Mouse (Mus musculus) MEL (cell line): ENCODE results near the gene Ddx1. TPM values are rescaled to one million over a fixed set of nuclear protein-coding genes. Genes with fewer than 3 reads are reported as not detected.
A peak's percentile ranks its signal among the peaks of the same experiment; 100 is the strongest.

Source experiments
- DNase-seq: peaks from one replicate; pipeline ENCODE4 v3.0.0; 2011; ENCODE audit warnings: low read depth, low spot score
- H3K27ac ChIP-seq: 2 replicates; pipeline ENCODE4 v1.5.1; 2012; ENCODE audit warnings: low read depth, mild to moderate bottlenecking, control low read depth, low read length, moderate library complexity; ENCODE audit not compliant: control insufficient read depth
- H3K27me3 ChIP-seq, 2 experiments: fragments of 150-350 bp in 1 of 2; sonication (generic) in 1 of 2; 2 replicates each; pipeline ENCODE4 v1.6.1; 2012; ENCODE audit warnings: low read length in 2 of 2, mild to moderate bottlenecking in 2 of 2, improper control_type of control experiment in 1 of 2, moderate library complexity in 1 of 2; ENCODE audit not compliant: insufficient read depth in 2 of 2, control insufficient read depth in 1 of 2
- H3K36me3 ChIP-seq, 2 experiments: 2 replicates each; pipeline ENCODE4 v1.6.1; 2012 to 2014; ENCODE audit warnings: low read length in 2 of 2, improper control_type of control experiment in 1 of 2, inconsistent platforms in 1 of 2, mild to moderate bottlenecking in 1 of 2; ENCODE audit not compliant: insufficient read depth in 2 of 2, control insufficient read depth in 1 of 2
- H3K4me1 ChIP-seq, 2 experiments: fragments of 150-350 bp in 1 of 2; sonication (generic) in 1 of 2; 2 replicates each; pipeline ENCODE4 v1.6.1; 2012; ENCODE audit warnings: low read length in 2 of 2, improper control_type of control experiment in 1 of 2, mild to moderate bottlenecking in 1 of 2; ENCODE audit not compliant: insufficient read depth in 2 of 2, control insufficient read depth in 1 of 2
- H3K4me3 ChIP-seq, 2 experiments: fragments of 150-350 bp in 1 of 2; sonication (generic) in 1 of 2; 2 replicates each; pipeline ENCODE4 v1.5.1; 2012; ENCODE audit warnings: low read depth in 2 of 2, low read length in 2 of 2, mild to moderate bottlenecking in 2 of 2, moderate library complexity in 2 of 2, control low read depth in 1 of 2, improper control_type of control experiment in 1 of 2; ENCODE audit not compliant: control insufficient read depth in 1 of 2, insufficient read depth in 1 of 2
- H3K79me2 ChIP-seq: 2 replicates; pipeline ENCODE4 v1.6.1; 2012; ENCODE audit warnings: mild to moderate bottlenecking, low read length, moderate library complexity; ENCODE audit not compliant: control insufficient read depth, poor library complexity, insufficient read depth
- H3K9ac ChIP-seq: 2 replicates; pipeline ENCODE4 v1.6.1; 2012; ENCODE audit warnings: low read depth, mild to moderate bottlenecking, control low read depth, low read length, moderate library complexity; ENCODE audit not compliant: control insufficient read depth, poor library complexity, severe bottlenecking
- H3K9me3 ChIP-seq: fragments of 150-350 bp; sonication (generic); replicated peaks from 2 replicates; pipeline ENCODE4 v1.6.1; 2012; ENCODE audit warnings: mild to moderate bottlenecking, low read length, improper control_type of control experiment, moderate library complexity; ENCODE audit not compliant: insufficient read depth
- BHLHE40 ChIP-seq: IDR thresholded peaks from 2 replicates; pipeline ENCODE4 v1.6.1; 2012; ENCODE audit warnings: low read depth, mild to moderate bottlenecking, inconsistent platforms, low read length, improper control_type of control experiment, borderline replicate concordance
- E2F4 ChIP-seq: IDR thresholded peaks from 2 replicates; pipeline ENCODE4 v1.6.1; 2011; ENCODE audit warnings: low read depth, low read length, improper control_type of control experiment, borderline replicate concordance
- ELF1 ChIP-seq: IDR thresholded peaks from 2 replicates; pipeline ENCODE4 v1.6.1; 2014; ENCODE audit warnings: low read depth, mild to moderate bottlenecking, inconsistent platforms, low read length, improper control_type of control experiment, moderate library complexity
- ETS1 ChIP-seq: IDR thresholded peaks from 2 replicates; pipeline ENCODE4 v1.6.1; 2012; ENCODE audit warnings: low read depth, mild to moderate bottlenecking, inconsistent platforms, low read length, improper control_type of control experiment, moderate library complexity
- HCFC1 ChIP-seq: IDR thresholded peaks from 2 replicates; pipeline ENCODE4 v1.6.1; 2012; ENCODE audit warnings: low read depth, mild to moderate bottlenecking, inconsistent platforms, low read length, improper control_type of control experiment, moderate library complexity
- JUND ChIP-seq: IDR thresholded peaks from 2 replicates; pipeline ENCODE4 v1.6.1; 2011; ENCODE audit warnings: low read depth, mild to moderate bottlenecking, improper control_type of control experiment, low read length
- MAX ChIP-seq: IDR thresholded peaks from 2 replicates; pipeline ENCODE4 v1.6.1; 2011; ENCODE audit warnings: low read length, improper control_type of control experiment
- MAZ ChIP-seq: IDR thresholded peaks from 2 replicates; pipeline ENCODE4 v1.6.1; 2012; ENCODE audit warnings: low read depth, mild to moderate bottlenecking, inconsistent platforms, low read length, improper control_type of control experiment
- MXI1 ChIP-seq: IDR thresholded peaks from 2 replicates; pipeline ENCODE4 v1.6.1; 2011; ENCODE audit warnings: mild to moderate bottlenecking, low read depth, low read length, improper control_type of control experiment
- MYB ChIP-seq: IDR thresholded peaks from 2 replicates; pipeline ENCODE4 v1.6.1; 2011; ENCODE audit warnings: mild to moderate bottlenecking, low read depth, low read length, improper control_type of control experiment
- NELFE ChIP-seq: IDR thresholded peaks from 2 replicates; pipeline ENCODE4 v1.6.1; 2011; ENCODE audit warnings: low read depth, low read length, improper control_type of control experiment
- POLR2A ChIP-seq, 2 experiments: IDR thresholded peaks; 2 replicates each; pipeline ENCODE4 v1.6.1; 2011 to 2012; ENCODE audit warnings: low read length in 2 of 2, mild to moderate bottlenecking in 2 of 2, control low read depth in 1 of 2, improper control_type of control experiment in 1 of 2, low read depth in 1 of 2, moderate library complexity in 1 of 2; ENCODE audit not compliant: control insufficient read depth in 1 of 2, insufficient read depth in 1 of 2, poor library complexity in 1 of 2
- POLR2AphosphoS5 ChIP-seq: IDR thresholded peaks from 2 replicates; pipeline ENCODE4 v1.6.1; 2012; ENCODE audit warnings: low read depth, borderline replicate concordance, mild to moderate bottlenecking, inconsistent platforms, low read length, moderate library complexity, mixed read lengths
- TAL1 ChIP-seq: IDR thresholded peaks from 2 replicates; pipeline ENCODE4 v1.6.1; 2012; ENCODE audit warnings: mild to moderate bottlenecking, inconsistent platforms, low read length, moderate library complexity, mixed read lengths
- TBP ChIP-seq: IDR thresholded peaks from 2 replicates; pipeline ENCODE4 v1.8.0; 2011; ENCODE audit warnings: low read depth, low read length, improper control_type of control experiment
- USF1 ChIP-seq: IDR thresholded peaks from 2 replicates; pipeline ENCODE4 v1.6.1; 2014; ENCODE audit warnings: low read depth, mild to moderate bottlenecking, inconsistent platforms, low read length, improper control_type of control experiment, moderate library complexity
- USF2 ChIP-seq, 2 experiments: IDR thresholded peaks; 2 replicates each; pipeline ENCODE4 v1.6.1; 2011 to 2012; ENCODE audit warnings: improper control_type of control experiment in 2 of 2, low read length in 2 of 2, borderline replicate concordance in 1 of 2, inconsistent platforms in 1 of 2, low read depth in 1 of 2, mild to moderate bottlenecking in 1 of 2; ENCODE audit not compliant: insufficient read depth in 1 of 2
- ZKSCAN1 ChIP-seq: IDR thresholded peaks from 2 replicates; pipeline ENCODE4 v1.6.1; 2012; ENCODE audit warnings: low read depth, mild to moderate bottlenecking, inconsistent platforms, low read length, improper control_type of control experiment, moderate library complexity
- ZNF384 ChIP-seq: IDR thresholded peaks from 2 replicates; pipeline ENCODE4 v1.6.1; 2012; ENCODE audit warnings: low read depth, mild to moderate bottlenecking, inconsistent platforms, low read length, improper control_type of control experiment
- polyA plus RNA-seq, 2 experiments: library from polyadenylated mRNA; stranded (reverse) in 1 of 2; unstranded in 1 of 2; fragments of >175 nt in 1 of 2; fragments of >200 nt in 1 of 2; gene quantifications; 2 replicates each; pipeline versions ENCODE4 v1.2.1 to v1.2.4; 2012; ENCODE audit warnings: low replicate concordance in 2 of 2, low read depth in 1 of 2; ENCODE audit not compliant: insufficient read length in 2 of 2, insufficient read depth in 1 of 2, missing spikeins in 1 of 2
- total RNA-seq: library from RNA; depleted of rRNA; stranded (reverse); fragments of 300-350 nt; gene quantifications from 2 replicates; pipeline ENCODE4 v1.2.3, GENCODE M21; 2012

The Ddx1 gene
- total and polyA plus RNA-seq, 3 experiments = 75.4 to 1,375 (median 134) TPM

GRCm38 (mm10) chr12:13180715-13181335 is 68.2 kb downstream of the Ddx1 start (continued):
- TF ChIP-seq MYB (peak; percentile 91), NELFE (no peak), MXI1 (peak; percentile 74; the same call in 1 of the 2 replicates), E2F4 (no peak), ZKSCAN1 (no peak), ETS1 (peak; percentile 95), TAL1 (peak; percentile 69), USF2 (IDR thresholded peaks at IDR 0.05; ENCODE audit: borderline replicate concordance in 1 of 2, insufficient read depth in 1 of 2, low read depth in 1 of 2, low read length in 2 of 2) (peak in 1 of 2 experiments; percentile 51; a peak in 2 of 4 replicates), ELF1 (no peak)

DNA sequence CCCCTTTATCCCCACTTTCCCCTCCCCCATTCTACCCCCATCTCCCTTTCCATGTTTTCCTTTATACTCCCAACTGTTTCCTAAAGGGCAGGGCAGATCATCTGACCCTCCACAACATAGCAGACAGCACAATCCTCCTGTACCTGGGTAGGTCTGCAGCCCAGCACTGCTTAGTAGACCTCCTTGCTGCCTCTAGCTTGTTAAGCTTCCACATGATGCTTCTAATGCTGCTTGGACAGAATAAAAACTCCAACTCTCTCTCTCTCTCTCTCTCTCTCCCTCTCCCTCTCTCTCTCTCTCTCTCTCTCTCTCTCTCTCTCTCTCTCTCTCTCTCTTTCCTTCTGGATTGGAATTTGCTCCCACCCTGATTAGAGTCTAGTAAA is 68.7 kb downstream of the Ddx1 start:
- H3K79me2 ChIP-seq = no peaks in the 10 kb centered on the region
- H3K27me3 ChIP-seq = no peaks in the 10 kb centered on the region
- H3K9ac ChIP-seq = peak overlapping the region; percentile 38
- H3K4me3 ChIP-seq = peak overlapping the region; percentile 21 to 32; a peak in 3 of 4 replicates
- peaks cover 0 to 23% of the 10 kb centered on the region in 2 experiments; a peak in 2 of 4 replicates for H3K36me3 ChIP-seq
- peak; percentile 71; the same call in 1 of the 2 replicates for TF ChIP-seq JUND
- TF ChIP-seq ZNF384 = no peak
- DNase-seq = peak; percentile 16
- peaks cover 6 to 44% of the 10 kb centered on the region in 2 experiments for H3K4me1 ChIP-seq
- H3K9me3 ChIP-seq = no peaks in the 10 kb centered on the region
- peak overlapping the region; percentile 62 for H3K27ac ChIP-seq

- H3K4me1 ChIP-seq = peaks cover 6 to 33% of the 10 kb centered on the region in 2 experiments
- H3K27ac ChIP-seq = no peak overlapping the region
Measured at GRCm38 (mm10) chr12:13177606-13178005, 71.4 kb downstream of the Ddx1 start.

More at GRCm38 (mm10) chr12:13177606-13178005, 71.4 kb downstream of the Ddx1 start:
- DNase-seq = no peak
- TF ChIP-seq POLR2A (IDR thresholded peaks at IDR 0.05; ENCODE audit: control insufficient read depth in 1 of 2, insufficient read depth in 1 of 2, low read depth in 1 of 2, low read length in 2 of 2, poor library complexity in 1 of 2) = no peak
- TF ChIP-seq POLR2AphosphoS5 = no peak
- no peak for TF ChIP-seq NELFE
- no peak for TF ChIP-seq ETS1
- no peak for TF ChIP-seq USF2 (IDR thresholded peaks at IDR 0.05; ENCODE audit: borderline replicate concordance in 1 of 2, insufficient read depth in 1 of 2, low read depth in 1 of 2, low read length in 2 of 2)
- no peak for TF ChIP-seq MAX
- TF ChIP-seq MAZ = no peak
- TF ChIP-seq BHLHE40 = no peak
- no peak for TF ChIP-seq HCFC1
- no peak for TF ChIP-seq USF1
- no peak for TF ChIP-seq MYB
- no peak for TF ChIP-seq TBP
- H3K9ac ChIP-seq = no peak overlapping the region
- no peaks in the 10 kb centered on the region for H3K27me3 ChIP-seq
- H3K4me3 ChIP-seq = no peak overlapping the region
- H3K36me3 ChIP-seq = peaks cover 0 to 19% of the 10 kb centered on the region in 2 experiments; a peak in 2 of 4 replicates
- H3K9me3 ChIP-seq = no peaks in the 10 kb centered on the region
- H3K79me2 ChIP-seq = no peaks in the 10 kb centered on the region
